Mouse (Mus musculus) common myeloid progenitor, adult 5-6 weeks (primary cell): Measurements from ENCODE around the gene Foxj3. TPM values are rescaled to one million over a fixed set of nuclear protein-coding genes. Genes with fewer than 3 reads are reported as not detected.

Experiments
- ATAC-seq: replicated peaks from 2 replicates; pipeline ENCODE4 v1.8.0; 2016; ENCODE audit warnings: low read depth, mild to moderate bottlenecking, moderate TSS enrichment, inconsistent platforms; ENCODE audit not compliant: poor library complexity, severe bottlenecking
- total RNA-seq: library from RNA; stranded (forward); fragments of 200-1000, 187-1606 nt; gene quantifications from 2 replicates; pipeline ENCODE4 v1.2.3, GENCODE M21; 2017

Gene Foxj3
- total RNA-seq, 1 experiment from 2014 or later: 27.5 TPM

DNA sequence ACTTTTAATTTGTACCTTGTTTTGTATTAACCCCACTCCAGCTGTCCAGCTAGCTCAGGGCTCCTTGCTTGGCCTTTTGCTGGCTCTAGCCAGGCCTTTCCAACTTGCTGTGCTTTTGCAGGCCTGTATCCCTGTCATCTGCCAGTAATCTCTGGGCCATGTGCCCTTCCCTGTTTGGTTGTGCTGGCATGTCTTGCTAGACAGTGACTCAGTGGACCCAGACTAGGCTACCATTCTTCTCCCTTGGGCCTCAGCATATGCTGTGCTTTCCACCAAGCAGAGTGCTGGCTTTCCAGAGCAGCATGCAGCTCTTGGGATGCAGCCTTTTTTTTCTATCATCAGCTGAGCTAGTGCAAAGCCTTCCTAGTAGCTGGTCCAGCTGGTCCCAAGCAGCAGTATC, 26.3 kb downstream of the Foxj3 start:
- ATAC-seq: no peak

DNA sequence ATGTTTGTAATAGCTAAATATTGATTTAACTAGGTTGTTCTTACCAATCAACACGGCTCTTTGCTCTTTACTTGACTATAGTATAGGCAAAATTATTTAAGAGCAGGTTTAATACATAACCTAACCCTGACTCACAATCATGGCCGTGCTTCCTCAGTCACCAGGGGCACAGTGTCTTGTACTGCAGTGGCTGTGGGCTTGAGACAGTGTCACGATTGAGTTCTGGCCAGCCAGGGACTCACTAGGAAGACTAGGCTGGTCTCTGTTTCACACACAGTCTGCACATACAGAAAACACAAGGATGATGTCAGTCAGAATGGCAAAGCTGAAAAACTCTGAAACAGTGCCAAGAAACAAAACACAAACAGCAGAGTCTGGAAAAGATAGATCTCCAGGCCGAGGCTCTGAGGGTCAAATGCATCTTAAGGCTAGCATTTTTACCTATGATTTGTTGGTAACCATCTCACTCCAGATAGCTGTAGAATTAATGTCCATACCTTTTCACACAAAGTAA, 29.6 kb downstream of the Foxj3 start:
- ATAC-seq: no peak

DNA sequence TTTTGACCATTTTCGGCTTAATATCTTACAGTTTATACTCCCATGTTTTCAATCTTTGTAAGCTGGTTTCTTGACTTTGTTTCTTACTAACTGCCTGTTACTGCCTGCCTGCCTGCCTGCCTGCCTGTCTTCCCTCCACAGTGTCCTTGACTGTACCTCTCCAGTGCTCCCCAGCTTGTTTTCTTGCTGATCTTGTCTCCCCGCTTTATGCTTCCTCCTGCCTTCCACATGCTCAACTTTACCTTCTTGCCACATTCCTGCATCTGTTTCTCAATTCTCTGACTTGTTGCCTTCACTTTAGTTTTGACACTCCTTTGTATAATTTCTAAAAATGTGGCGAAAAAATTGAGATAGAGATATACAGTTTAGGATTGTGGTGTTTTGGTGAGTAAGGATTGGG, 35.9 kb downstream of the Foxj3 start:
- no peak for ATAC-seq

DNA sequence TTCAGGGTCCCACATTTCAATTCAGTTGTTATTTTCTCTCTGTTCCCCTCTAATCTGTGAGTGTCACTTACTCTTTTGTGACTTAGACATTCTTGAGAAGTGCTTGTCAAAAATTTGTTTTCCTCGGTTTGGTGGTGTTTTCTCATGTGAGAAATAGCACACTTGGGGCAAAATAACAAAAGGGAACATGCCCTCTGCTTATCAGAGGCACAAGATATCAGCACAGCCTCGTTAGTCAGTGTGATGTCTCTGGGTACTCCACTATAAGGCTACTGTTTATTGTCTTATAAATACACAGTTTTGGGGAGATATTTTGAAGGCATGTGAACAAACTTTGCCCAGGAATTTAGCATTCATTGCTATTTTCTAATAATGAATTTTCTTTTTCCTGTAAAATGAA, 37.7 kb downstream of the Foxj3 start:
- ATAC-seq: no peak

DNA sequence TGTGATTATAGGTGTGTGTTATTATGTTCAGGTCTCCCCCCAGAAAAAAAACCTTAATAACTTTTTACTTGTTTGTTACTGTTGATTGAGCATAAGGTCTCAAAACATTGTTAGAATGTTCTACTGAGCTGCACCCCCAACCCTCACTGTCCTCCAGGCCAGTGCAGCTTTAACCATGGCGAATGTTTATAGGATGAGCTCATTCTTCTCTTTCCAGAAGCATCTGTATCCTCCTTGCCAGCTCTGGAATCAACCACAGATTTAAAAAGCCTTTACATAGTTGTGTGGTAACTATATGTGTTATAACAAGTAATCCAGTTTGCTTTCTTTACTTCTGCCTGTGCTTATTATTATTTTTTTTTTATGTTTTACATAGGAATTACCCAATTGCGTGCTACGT, 38.7 kb downstream of the Foxj3 start:
- ATAC-seq: no peak

DNA sequence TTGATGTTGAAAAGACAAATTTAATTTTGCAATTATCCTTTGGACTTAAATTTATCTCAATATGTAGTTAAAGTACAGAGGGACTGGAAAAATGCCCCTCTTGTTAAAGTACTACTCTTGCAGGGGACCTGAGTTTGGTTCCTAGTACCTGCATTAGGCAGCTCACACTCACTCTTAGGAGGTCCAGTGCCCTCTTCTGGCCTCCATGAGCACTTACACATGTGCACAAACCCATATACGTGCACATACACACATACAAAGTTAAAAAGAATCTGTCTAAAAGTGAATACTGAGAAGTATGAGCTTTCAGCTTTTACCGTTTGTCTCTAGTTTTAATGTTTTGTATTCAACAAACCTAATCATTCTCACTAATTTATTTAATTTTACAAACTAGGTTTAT, 51.2 kb downstream of the Foxj3 start:
- no peak for ATAC-seq

DNA sequence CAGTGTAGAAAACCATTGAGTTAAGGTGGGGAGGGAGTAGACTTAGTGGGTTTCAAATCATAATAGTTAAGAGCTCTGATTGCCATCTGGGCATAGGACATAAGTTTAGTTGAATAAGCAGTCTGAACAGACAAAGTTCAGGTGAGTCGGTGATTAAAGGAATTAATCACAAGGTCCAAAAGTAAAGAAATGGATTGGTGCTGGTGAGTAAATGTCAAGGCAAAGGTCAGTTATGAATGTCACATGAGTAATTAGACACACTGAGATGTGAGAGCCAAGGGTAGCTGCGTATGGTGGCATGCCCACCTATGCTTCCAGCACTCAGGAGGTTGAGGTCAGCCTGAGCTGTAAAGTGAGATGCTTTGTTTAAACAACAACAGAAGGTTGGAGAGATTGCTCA, 52.6 kb downstream of the Foxj3 start:
- ATAC-seq: no peak

DNA sequence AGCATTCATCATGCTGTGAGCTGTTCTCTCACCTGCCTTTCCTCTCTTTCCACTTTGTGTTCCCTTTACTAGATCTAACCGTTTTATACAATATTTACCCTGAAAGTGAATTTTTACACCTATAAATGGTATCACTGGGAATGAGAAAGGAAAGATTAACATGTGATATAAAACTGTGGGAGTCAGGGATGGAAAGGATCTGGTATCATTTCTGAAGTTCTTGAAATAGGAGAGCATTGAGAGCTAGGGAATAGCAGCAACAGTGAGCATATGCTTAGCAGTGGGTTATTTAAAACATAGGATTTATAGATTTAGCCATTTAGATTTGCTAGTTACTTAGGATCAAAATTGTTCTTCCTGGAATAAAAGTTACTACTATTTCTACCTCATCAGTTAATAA, 53.2 kb downstream of the Foxj3 start:
- no peak for ATAC-seq

DNA sequence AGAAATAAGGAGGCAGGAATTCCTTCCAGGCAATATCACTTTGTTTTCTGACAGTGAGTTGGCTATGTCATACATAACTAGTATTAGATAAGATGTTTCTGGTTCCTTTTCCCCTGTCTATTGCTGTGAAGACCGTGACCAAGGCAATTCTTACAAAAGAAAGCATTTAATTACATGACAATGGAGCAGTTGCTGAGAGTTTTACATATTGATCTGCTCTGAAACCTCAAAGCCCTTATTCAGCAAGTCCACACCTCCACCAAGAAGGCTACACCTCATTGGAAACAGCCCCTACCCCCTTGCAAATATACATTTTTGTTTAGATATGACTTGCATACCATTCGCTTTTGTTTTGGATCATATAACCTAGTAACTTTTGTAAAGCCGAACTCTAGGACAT, 55.7 kb downstream of the Foxj3 start:
- no peak for ATAC-seq

DNA sequence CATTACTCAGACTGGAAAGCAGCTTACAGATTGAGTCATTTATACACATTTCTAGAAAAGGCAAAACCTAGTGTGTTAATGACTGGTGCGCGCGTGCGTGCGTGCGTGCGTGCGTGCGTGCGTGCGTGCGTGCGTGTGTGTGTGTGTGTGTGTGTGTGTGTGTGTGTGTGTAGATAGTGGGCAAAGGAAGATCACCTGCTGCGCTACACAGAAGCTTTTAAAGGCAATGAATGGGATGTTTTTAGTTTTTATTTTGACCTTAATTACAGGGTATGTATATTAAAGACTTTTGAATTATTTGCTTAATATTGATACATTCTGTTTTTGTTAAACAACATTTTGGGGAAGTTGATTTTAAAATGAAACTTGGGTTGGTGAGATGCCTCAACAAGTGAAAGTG, 57.5 kb downstream of the Foxj3 start:
- ATAC-seq: no peak

DNA sequence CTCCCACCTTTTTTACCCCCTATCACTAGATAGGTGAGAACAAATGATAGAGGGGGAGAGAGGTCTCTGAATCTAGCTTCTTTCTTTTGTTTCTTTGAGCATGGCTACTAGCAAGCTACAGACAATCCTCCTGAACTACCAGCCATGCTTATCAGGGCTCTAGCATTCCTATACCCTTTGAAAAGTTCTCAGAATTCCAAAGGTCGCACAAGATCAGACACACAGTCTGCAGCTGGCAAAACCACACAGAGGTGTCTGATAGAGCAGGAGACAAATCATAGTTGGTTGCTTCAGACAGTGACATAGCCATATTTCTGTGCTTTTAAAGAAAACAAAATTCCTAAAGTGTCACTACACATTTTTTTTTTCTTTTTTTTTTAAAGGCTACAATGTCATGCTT, 62.8 kb downstream of the Foxj3 start:
- no peak for ATAC-seq

DNA sequence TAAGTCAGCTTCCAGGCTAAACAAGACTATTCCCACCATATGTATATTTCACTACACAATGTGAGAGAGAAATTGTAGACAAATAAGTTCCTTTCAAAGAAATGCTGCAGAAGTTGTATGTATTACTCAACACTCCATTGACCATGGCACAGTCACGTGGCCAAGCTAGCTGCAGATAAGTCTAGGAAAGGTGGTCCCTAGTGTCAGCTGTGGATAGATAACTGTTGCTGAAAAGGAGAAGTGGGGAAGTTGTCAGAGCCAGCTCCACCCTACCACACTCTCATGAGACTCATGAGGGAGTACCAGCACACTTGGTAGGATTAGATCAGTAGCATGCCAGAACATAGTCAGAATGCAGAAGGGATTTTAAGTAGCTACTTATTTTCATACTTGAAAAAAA, 72.7 kb downstream of the Foxj3 start:
- peak; percentile 98 for ATAC-seq

DNA sequence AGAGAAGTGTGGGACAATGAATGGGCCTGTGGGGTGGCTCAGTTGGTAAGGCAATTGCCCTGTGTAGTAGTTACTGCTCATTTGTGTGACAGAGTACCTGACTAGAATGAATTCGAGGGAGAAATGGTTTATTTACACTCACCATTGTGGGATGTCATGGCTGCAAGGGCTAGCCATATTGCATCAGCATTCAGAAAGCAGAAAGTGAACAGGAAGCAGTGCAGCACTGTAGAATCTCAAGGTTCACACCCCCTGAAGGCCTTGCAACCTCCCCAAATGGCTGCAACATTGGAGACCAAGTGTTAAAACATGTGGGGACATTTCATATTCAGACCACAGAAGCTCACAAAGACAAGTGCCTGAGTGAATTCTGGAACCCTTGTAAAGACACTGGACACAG, 77.3 kb downstream of the Foxj3 start:
- ATAC-seq: no peak

DNA sequence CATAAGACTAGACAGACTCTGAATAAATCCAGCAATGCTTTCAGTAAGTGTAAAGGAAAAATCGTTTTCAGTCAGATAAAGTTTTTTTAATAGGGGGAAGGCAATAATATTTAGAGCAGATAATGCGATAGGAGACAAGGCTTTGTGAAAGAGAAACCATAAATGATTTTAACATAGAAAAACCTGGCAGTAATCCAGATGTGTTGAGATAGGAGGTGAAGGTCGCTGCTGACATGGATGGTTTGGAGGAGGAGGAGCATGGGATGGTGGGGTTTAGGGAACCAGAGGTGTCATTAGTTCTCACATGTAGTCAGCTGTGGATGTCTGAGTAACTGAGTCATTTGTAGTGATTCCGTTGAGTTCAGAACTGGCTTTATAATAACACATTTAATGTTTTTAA, 77.9 kb downstream of the Foxj3 start:
- ATAC-seq: no peak

DNA sequence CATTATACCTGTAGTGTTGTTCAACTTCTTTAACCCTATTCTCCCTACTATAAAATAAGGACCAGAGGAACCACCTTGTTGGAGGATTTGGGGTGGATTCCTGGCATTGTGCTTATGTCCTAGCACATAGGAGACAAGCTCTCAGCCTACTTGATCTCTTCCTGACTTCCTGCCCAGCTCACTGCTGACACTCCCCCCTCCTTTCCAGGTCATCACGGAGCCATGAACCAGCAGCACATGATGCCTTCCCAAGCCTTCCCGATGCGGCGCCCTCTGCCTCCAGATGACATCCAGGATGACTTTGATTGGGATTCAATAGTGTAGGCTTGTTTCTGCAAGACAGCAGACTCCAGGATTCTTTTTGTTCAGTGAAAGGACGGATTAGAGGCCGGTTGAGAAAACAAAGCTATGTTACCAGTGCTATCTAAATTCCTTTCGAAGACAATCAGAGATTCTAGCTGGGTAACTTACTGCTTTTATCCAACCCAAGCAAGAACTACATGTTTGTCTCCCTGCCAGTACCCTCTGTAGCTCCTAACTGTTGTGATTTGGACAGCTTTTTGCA, 89.4 kb downstream of the Foxj3 start:
- no peak for ATAC-seq

DNA sequence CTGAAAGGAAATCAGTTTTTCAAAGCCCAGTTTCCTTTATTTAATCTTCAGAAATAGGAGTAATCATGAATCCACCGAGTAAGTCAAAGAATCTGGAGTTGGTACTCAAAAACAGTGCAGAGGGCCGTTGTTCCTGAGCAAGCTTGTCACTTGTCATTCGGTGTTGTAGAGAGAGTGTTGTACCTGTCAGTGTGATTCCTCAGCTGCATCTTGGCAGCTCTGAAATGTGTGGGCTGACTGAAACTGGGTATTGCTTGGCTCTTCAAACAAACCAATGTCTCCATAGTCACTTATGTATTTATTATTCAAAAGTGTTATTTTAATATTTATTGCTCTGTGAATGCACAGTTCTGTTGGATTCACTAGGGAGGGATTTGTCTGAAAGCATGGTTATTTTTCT, 90.1 kb downstream of the Foxj3 start:
- no peak for ATAC-seq

DNA sequence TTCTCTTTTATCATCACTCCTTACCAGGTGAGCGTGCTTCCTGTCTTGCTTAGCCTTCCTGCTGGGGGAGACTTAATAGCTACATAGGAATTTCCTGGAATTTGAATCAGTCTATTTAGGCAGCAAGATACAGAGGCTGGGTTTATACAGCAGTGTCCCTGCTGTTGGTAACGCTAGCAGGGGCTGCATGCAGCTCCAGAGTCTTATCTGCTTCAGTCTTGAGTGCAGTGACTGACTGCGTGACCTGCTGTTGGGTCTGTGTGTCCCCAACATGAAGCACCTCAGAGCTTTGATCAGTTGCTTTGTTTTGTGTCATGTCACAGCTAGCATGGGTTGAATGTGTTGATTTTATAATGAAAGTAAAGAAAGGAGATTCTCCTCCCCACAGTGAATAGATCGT, 90.5 kb downstream of the Foxj3 start:
- no peak for ATAC-seq

DNA sequence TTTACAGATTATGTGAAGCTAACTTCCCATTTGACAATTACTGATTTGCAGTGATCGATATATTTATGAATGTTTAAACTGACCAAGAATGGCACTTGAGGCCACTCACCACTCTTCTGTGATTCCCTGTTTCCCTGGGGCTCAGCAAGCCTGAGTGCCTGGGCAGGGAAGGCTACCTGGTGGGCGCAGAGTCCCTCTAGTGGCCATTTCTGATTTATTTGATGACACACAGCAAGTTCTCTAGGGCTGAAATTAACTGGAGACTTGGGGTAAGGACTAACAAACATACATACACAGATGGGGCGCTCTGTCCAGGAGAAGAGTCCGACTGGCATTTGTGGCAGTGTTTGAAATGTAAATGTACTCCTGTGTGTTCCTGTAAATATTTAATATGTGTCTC, 91.6 kb downstream of the Foxj3 start:
- ATAC-seq: peak; percentile 37

DNA sequence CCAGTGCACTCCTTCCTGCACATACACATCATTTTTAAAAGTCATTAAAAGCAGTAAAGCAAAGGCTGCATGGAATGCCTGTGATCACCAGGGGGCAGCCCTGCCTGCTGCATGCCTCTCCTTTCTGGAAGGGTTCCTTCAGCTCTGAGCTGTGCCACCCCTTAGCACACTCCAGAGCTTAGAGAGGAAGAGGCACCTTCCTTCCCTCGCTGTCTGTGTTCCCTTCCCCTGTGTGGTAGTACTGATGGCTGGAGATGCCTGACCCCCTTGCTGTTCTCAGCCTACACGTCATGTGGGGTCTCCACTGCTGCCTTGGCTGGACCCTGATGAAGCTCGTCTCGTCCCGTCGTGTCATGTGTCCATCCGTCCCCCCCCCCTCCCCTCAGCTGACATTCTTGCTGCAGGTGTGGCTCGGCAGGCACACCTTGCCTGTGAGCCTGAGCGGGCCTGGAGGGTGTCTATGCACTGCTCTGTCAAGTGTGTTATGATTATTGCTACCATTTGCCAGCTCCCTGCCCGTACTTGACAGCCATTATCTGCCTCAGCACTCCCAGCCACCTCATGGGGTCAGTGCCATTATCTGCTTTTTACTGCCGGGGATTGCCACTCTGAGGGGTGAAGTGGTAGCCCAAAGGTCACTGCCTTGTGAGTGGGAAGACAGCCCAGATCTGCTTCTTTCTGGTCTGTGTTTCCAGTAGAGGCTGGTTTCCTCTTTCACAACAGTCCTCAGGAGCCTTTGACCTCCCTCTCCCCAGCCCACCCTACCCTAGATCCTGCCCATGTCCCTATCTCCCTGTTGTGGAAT, 94.5 kb downstream of the Foxj3 start:
- peak; percentile 84 for ATAC-seq

DNA sequence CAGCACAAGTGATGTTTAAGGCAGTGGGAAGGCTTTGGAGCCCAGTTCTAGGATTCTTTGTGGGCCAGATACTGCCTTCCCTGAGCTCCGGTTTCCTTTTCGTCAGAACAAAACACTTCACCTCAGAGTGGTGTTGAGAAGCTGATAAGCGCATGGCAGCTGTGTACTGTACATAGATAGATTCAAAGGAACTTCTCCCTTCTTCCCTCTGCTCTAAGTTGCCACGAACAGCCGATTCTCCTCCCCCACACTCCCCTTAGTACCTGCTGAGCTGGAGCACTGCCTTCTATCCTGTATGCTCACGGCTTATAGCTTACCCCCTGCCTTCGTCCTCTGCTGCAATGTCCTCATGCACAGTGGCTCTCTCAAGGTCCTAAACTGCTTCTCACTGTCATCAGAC, 95.9 kb downstream of the Foxj3 start:
- ATAC-seq: no peak

DNA sequence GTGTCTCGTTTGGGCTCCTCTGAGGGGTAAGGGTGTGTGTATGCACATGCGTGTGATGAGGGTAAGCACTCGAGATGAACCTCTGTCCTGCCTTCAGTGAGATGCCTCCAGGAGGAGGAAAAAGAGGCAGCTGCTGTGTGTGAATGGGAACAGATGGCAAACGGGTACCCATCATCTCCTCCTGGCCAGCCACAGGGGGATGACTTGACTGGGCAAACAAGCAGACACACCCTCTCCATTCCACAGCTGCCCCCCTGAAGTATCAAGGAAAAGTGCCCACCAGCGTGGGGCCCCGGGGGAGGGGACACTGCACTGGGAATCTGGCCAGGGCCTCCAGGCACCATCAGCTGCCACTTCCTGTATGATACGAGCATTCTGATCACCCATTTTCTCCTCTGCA, 96.5 kb downstream of the Foxj3 start:
- ATAC-seq: no peak

DNA sequence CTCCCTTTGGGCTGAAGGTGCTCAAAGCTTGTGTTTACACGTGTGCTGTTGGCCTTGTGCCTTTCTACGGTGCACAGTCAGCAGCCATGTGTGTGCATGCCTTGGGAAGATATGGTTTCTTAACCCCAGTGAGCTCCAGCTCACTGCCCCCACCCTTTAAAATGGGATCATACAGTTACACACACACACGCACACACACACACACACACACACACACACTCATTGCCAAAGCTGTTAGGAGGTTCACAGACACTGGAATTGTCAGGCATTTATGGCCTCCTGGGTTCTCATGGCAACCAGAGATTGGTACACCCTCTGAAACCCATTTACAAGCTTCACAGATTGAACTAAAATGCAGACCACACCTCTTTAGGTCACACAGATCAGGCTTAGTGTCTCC, 97.1 kb downstream of the Foxj3 start:
- ATAC-seq: no peak
